Mouse (Mus musculus): ENCODE data around the gene Gm20431.

Gm20431 gene

GRCm38 (mm10) chr2:167688498-167689451 lies 27.5 kb upstream of the Gm20431 start, which contains the start of gene Cebpb:
Gene Cebpb (plus strand): TSS chr2:167688915.
- peak; percentile 73 for DNase-seq

DNA sequence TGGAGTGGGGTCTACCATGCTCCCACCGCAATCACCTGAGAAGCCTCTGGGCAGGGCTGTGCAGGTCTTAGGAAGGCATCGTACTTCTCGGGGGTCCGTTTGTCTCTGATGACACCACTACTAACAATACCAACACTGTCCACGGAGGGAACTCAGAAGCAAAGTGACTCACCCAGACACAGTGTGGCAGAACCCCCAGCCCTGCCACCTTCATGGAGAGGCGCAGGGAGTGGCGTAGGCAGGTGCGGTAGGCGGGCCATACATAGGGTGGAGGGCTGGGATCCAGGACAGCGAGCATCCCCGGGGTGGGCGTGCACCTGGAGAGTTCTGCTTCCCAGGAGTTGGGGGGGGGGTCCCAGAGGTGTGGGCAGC lies 26.8 kb upstream of the Gm20431 start:
- peak; percentile 51 for DNase-seq

DNA sequence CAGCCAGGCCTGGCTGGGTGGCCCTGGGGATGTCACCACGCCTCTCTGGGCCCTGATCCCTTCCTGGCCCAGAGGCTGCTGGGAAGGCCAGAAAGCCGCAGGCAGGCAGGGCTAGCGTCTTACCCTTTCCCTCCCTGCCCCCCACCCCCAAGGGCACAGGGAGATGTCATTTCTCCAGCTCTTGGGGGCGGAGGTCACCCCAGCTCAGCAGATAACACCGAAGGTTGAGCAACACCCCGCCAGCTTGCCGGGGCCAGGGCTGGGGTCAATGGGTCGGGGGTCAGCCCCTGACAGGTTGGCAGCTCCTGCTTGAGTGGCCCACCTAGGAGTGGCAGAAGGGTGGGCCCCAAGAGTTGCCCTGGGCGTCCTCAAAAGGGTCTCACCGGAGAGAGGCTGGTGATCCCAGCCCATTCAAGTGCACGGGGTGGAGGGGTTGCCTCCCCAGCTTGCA lies 26.4 kb upstream of the Gm20431 start:
- DNase-seq: peak; percentile 48

DNA sequence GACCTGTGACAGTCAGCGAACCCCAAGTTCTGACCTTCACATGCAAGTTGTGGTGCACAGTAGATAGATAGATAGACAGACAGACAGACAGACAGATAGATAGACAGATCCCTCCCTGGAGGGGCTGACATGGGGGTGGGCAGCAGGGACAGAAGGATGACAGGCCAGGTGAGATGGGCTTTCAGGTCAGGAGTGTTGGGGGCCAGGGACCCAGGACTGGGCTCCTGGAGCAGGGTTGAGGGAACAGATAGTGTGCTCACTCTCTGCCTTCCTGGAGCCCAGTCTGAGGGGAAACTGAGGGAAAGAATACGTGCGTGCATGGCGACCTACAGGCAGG lies 25.9 kb upstream of the Gm20431 start:
- no peak for DNase-seq

DNA sequence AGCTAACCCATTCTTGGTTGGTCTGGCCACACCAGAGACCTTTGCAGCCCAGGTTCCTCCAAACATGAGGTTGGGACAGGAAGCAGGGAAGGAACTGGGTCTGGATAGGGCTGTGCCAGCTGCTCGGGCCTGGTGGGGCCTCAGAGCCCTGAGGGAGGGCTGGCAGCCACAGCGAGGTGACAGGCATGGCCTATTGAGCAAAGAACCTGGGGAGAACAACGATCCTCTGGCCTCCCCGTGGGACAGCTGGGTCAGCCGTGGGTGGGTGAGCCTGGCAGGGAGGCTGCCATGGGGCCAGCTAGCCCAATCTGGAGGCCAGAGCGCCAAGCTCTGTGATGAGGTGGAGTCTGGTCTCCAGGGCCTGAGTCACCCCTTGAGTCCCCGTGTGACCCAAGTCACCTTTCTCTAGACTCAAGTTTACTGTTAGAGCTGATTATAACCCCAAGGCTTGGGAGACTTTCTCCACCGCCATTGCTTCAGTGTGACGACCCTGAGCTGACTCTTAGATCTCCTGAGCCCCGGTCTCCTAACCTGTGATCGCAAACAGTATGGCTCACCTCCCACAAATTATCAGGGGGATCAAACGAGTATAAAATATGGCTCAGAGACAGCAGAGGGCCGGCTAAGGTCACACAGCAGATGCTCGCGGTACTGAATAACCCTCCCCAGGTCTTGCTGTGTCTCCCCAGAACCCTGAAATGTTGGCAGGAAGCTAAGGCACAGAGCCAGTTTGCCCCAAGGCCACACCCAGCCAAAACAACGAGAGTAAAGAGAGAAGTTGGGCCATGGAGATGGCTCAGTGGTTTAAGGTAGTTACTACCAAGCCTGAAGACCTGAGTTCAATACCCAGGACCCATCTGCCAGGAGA lies 25.3 kb upstream of the Gm20431 start:
- no peak for DNase-seq

DNA sequence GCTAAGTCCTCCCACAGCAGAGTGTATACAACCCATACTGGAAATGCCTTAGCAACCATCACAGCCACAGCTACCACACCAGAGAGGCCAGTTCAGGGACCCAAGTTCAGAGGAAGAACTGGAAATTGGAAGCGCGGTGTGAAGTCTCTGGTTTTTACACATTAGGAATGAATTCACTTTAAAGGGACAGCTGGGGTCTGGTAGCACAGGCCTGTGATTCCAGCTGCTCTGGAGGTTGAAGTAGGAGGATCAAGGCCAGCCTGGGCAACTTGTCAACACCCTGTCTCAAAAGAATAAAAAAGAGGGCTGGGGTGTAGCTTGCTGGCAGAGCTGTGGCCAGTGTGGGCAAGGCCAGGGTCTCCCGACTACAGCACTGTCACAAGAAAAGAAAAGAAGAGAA lies 24.6 kb upstream of the Gm20431 start:
- DNase-seq: no peak

DNA sequence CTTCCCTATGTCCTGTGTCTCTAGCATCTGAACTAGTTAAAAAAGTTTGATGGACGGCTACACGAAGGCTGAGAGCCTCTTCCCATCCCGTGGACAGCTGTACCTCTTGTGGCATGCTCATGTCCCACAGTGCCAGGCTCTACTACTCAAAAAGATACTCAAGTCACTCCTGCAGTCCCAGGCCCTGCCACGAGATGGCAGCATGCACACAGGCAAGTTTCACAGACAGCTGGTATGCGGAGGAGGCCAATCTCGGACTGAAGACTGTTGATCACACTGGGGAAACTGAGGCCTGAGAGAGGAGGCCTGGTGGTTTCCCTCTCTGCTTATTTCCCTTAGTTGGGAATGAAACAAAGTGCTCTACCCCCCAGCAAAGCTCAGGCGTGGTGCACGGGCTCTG lies 23.8 kb upstream of the Gm20431 start:
- peak; percentile 84 for DNase-seq

- no peak for DNase-seq
These were observed 22.4 kb upstream of the Gm20431 start for GRCm38 (mm10) chr2:167683721-167684120.

- no peak for DNase-seq
These were observed 19.4 kb upstream of the Gm20431 start for GRCm38 (mm10) chr2:167680657-167681056.

DNA sequence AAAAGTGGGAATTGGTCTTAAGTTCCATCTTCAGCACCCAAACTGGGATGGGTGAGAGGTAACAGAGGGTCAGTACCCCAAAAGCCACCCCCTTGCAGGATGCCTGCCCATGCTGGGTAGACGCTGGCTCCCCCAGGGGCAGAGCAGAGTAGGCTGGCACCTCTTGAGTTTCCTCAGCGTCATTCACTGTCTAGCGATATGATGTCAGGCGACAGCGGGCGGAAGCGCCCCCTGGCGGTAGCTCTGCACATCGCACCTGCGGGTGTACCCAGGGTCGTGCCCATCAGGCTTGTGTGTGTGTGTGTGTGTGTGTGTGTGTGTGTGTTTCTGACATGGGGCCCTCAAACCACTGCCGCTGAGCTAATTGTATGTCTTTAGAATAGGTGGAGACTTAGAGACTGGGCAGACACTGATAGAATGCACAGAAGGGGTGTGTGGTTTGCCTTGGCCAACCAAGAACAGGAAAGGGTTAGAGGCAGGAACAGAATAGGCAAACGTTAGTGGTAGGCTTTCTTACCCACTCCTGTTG lies 18.7 kb upstream of the Gm20431 start:
- DNase-seq: peak; percentile 69

- DNase-seq: no peak
These were observed 17.3 kb upstream of the Gm20431 start for GRCm38 (mm10) chr2:167678600-167678999.

GRCm38 (mm10) chr2:167675120-167675909 lies 14.0 kb upstream of the Gm20431 start:
- no peak for DNase-seq

DNA sequence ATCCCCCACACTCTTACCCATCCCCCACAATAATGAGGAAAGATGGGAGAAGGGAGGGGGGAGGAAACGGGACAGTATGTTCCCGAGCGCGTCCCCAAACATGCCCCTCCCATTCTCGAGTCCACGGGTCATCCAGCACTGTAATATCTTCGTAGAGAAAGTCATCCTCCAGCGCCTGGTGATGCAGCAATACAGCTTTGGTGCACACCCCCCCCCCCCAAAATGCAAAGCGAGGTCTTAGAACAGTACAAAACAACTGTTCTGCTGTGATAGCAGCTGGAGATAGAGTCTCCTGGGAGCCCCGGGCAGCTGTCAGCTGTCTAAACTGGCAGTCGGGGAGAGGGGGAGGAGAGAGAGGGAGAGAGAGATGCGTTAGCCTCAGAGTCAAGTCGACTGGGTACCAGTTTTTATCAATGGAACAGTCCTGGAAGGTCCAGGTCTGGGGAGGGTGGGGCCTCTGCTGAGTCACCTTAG lies 11.0 kb upstream of the Gm20431 start:
- DNase-seq: no peak

GRCm38 (mm10) chr2:167671101-167671633 lies 9.9 kb upstream of the Gm20431 start:
- DNase-seq: no peak

DNA sequence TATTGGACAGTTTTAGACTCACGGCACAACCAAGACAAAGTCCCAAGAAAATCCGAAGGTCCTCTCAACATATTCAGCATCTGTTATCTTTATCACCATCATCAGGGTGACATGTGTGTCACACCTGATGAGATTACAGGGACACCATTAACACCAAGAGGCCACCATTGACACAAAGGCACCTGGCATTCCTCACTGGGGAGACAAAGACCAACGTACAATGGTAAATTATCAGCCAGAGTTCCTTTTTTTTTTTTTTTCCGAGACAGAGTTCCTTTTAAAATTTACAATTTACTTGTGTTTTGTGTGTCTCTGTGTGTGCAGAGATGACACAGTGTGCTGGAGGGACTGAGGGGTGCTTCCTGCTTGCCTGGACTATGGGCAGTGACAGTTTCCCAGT lies 8.1 kb upstream of the Gm20431 start:
- DNase-seq: no peak

DNA sequence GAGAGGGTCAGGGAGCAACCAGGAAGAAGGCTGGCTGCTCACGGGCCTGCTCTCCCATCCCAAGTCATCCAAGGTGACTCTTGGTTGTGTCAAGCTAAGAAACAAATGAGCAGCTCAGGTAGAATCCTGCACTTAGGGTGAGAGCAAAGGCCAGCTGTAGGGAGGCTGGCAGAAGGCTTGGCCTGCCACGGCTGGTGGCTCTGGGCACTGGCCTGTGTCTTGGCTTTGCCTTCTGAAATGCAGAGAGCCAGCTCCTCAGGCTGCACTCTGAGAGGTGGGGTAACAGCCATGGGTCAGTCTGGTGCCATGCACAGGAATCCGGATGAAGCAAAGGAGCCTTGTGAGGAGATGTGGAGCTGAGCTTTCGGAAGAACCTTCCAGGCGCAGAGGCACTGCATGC lies 7.1 kb upstream of the Gm20431 start:
- no peak for DNase-seq

- no peak for DNase-seq
These were observed 4.8 kb upstream of the Gm20431 start for GRCm38 (mm10) chr2:167665972-167666713.

DNA sequence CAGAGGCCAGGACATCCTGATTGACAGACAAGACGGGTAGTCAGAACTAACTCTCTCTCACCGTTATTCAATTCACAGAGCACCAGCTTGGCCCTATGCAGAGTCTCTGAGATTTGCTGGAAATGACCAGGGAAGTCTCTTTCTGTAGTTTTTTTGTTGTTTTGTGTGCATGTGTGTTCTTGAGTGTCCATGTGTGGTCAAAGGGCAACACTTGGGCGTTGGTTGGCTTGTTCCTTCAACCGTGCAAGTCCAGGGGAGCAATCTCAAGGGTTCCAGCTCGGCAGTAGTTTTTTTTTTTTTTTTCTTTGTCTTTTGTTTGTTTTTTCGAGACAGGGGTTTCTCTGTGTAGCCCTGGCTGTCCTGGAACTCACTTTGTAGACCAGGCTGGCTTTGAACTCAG lies 1.4 kb upstream of the Gm20431 start:
- no peak for DNase-seq

- peak; percentile 49 for DNase-seq
These were observed 705 bp downstream of the Gm20431 start for GRCm38 (mm10) chr2:167660611-167660971.

- peak; percentile 66 for DNase-seq
These were observed 1.3 kb downstream of the Gm20431 start for GRCm38 (mm10) chr2:167659847-167660610.
